Mouse (Mus musculus) midbrain, postnatal 0 days (tissue): ENCODE results near the gene Drp2. TPM values are rescaled to one million over a fixed set of nuclear protein-coding genes. Genes with fewer than 3 reads are reported as not detected.
A peak's percentile ranks its signal among the peaks of the same experiment; 100 is the strongest.

Experiments used
- ATAC-seq: fragments of 200-750 bp; cut with Nextera tagmentation; 2 replicates; pipeline ENCODE4 v1.8.0; 2017; ENCODE audit warnings: moderate number of reproducible peaks, mild to moderate bottlenecking, moderate TSS enrichment, moderate library complexity; ENCODE audit not compliant: low FRiP score
- DNase-seq: peaks from one replicate; pipeline ENCODE4 v3.0.0-alpha.2; 2015; ENCODE audit warnings: low spot score
- H3K27ac ChIP-seq: fragments of 300-500 bp; sonication (generic); 2 replicates; pipeline ENCODE4 v1.5.1; 2014; ENCODE audit warnings: low read depth, mild to moderate bottlenecking, low read length, mixed read lengths
- H3K27me3 ChIP-seq: fragments of 300-500 bp; sonication (generic); 2 replicates; pipeline ENCODE4 v1.6.1; 2014; ENCODE audit warnings: low read length, control low read depth, mixed read lengths; ENCODE audit not compliant: insufficient read depth
- H3K36me3 ChIP-seq: fragments of 300-500 bp; sonication (generic); 2 replicates; pipeline ENCODE4 v1.6.1; 2014; ENCODE audit warnings: low read length, control low read depth, mixed read lengths; ENCODE audit not compliant: insufficient read depth
- H3K4me1 ChIP-seq: fragments of 300-500 bp; sonication (generic); 2 replicates; pipeline ENCODE4 v1.6.1; 2014; ENCODE audit warnings: mild to moderate bottlenecking, control low read depth, antibody characterized with exemption, low read length, mixed read lengths; ENCODE audit not compliant: insufficient read depth
- H3K4me2 ChIP-seq: fragments of 300-500 bp; sonication (generic); 2 replicates; pipeline ENCODE4 v1.6.1; 2014; ENCODE audit warnings: low read depth, mild to moderate bottlenecking, low read length, mixed read lengths; ENCODE audit not compliant: poor library complexity, severe bottlenecking
- H3K4me3 ChIP-seq: fragments of 300-500 bp; sonication (generic); 2 replicates; pipeline ENCODE4 v1.5.1; 2014; ENCODE audit warnings: low read depth, mild to moderate bottlenecking, low read length, moderate library complexity
- H3K9ac ChIP-seq: fragments of 300-500 bp; sonication (generic); replicated peaks from 2 replicates; pipeline ENCODE4 v1.6.1; 2014; ENCODE audit warnings: mild to moderate bottlenecking, low read length, moderate library complexity, mixed read lengths; ENCODE audit not compliant: poor library complexity, severe bottlenecking
- H3K9me3 ChIP-seq: fragments of 300-500 bp; sonication (generic); 2 replicates; pipeline ENCODE4 v1.6.1; 2016; ENCODE audit warnings: low read length, control low read depth
- CTCF ChIP-seq: IDR thresholded peaks from 2 replicates; pipeline ENCODE4 v1.5.1; 2016; ENCODE audit warnings: antibody characterized with exemption, mild to moderate bottlenecking
- WGBS: fragments of 180-500 bp; shearing (Covaris S2); extraction: QIAGEN DNeasy Blood & Tissue Kit; methylation state at CpG from one replicate; pipeline ENCODE4 v1.1.7; 2014; 5-methylcytosine and 5-hydroxymethylcytosine counted together
- polyA plus RNA-seq: library from polyadenylated mRNA; unstranded; fragments of >200 nt; fragmentation: Nextera tagmentation; extraction: Ambion mirVana; gene quantifications from 2 replicates; pipeline ENCODE4 v1.2.1, GENCODE M21; 2015
- total RNA-seq: library from RNA; depleted of rRNA; stranded (reverse); fragments of >200 nt; gene quantifications from 2 replicates; pipeline ENCODE4 v1.2.3, GENCODE M21; 2014; rRNA removed

Gene Drp2
- total RNA-seq (37.2 and 38.3 TPM in 2 replicates), polyA plus RNA-seq (8.3 and 9.5 TPM in 2 replicates)

GRCm38 (mm10) chrX:134403863-134404583, at the start of gene Drp2:
Drp2 (plus strand) TSS chrX:134404551.
- no peaks in the 10 kb centered on the region for H3K4me1 ChIP-seq
- peak within 1 kb of the TSS; percentile 37 for H3K4me3 ChIP-seq
- peak within 1 kb of the TSS; percentile 55 for H3K4me2 ChIP-seq
- H3K36me3 ChIP-seq = no peaks in the 10 kb centered on the region
- ATAC-seq (peak; percentile 62), DNase-seq (peak; percentile 24)
- H3K9me3 ChIP-seq = no peaks in the 10 kb centered on the region
- no peak for TF ChIP-seq CTCF
- peak within 1 kb of the TSS; percentile 63 for H3K27ac ChIP-seq
- H3K9ac ChIP-seq = peak within 1 kb of the TSS; percentile 51
- H3K27me3 ChIP-seq = no peaks in the 10 kb centered on the region
- 14% methylated on average over 15 of the region's 15 CpGs for WGBS

- H3K9me3 ChIP-seq = no peaks in the 10 kb centered on the region
- TF ChIP-seq CTCF = no peak
- no peaks in the 10 kb centered on the region for H3K27me3 ChIP-seq
- H3K9ac ChIP-seq = no peak overlapping the region
- no peak overlapping the region for H3K27ac ChIP-seq
- H3K4me2 ChIP-seq = no peak overlapping the region
- WGBS = 65% methylated on average over 4 of the region's 4 CpGs
- ATAC-seq = no peak
- no peaks in the 10 kb centered on the region for H3K36me3 ChIP-seq
- no peak overlapping the region for H3K4me3 ChIP-seq
- no peak for DNase-seq
- no peaks in the 10 kb centered on the region for H3K4me1 ChIP-seq
These were observed 45.0 kb upstream of the Drp2 start for GRCm38 (mm10) chrX:134359336-134359735.

GRCm38 (mm10) chrX:134362156-134362555, 42.2 kb upstream of the Drp2 start:
- no peak for ATAC-seq
- WGBS = 89% methylated on average over 4 of the region's 4 CpGs
- no peak overlapping the region for H3K4me2 ChIP-seq
- no peaks in the 10 kb centered on the region for H3K4me1 ChIP-seq
- no peaks in the 10 kb centered on the region for H3K9me3 ChIP-seq
- no peak overlapping the region for H3K27ac ChIP-seq
- no peaks in the 10 kb centered on the region for H3K27me3 ChIP-seq
- no peak for TF ChIP-seq CTCF
- H3K36me3 ChIP-seq = no peaks in the 10 kb centered on the region
- no peak overlapping the region for H3K4me3 ChIP-seq
- no peak overlapping the region for H3K9ac ChIP-seq
- no peak for DNase-seq

- no peak for DNase-seq
- H3K4me2 ChIP-seq = no peak overlapping the region
- H3K36me3 ChIP-seq = no peaks in the 10 kb centered on the region
- H3K4me3 ChIP-seq = no peak overlapping the region
- no peak for ATAC-seq
- H3K9me3 ChIP-seq = no peaks in the 10 kb centered on the region
- H3K4me1 ChIP-seq = no peaks in the 10 kb centered on the region
- no peak for TF ChIP-seq CTCF
- no peak overlapping the region for H3K9ac ChIP-seq
- WGBS = 69% methylated on average over 1 of the region's 1 CpGs
- no peak overlapping the region for H3K27ac ChIP-seq
- no peaks in the 10 kb centered on the region for H3K27me3 ChIP-seq
These were observed 38.9 kb upstream of the Drp2 start for GRCm38 (mm10) chrX:134365421-134365820.

DNA sequence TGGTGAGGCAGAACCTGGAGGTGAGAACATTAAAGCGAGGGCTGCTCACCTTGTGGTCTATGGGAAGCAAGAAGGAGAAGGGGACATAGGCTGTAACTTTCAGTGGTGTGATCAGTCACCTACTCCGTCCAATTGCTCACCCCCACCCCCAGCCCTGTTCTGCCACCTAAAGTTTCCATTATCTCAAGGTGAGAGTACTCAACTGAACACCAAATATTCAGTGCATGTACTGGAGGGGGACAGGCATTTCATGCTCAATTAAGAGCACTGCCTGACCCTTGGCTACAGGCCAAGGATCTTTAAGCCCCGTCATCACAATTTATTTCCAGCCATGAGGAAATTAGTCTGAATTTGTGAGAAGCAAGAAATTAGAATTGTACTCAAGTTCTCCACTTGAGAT, 37.8 kb upstream of the Drp2 start:
- Histone ChIP-seq H3K9ac (no peak overlapping the region), H3K4me2 (no peak overlapping the region), H3K4me1 (no peaks in the 10 kb centered on the region), H3K36me3 (no peaks in the 10 kb centered on the region), H3K27me3 (no peaks in the 10 kb centered on the region), H3K27ac (no peak overlapping the region), H3K4me3 (no peak overlapping the region), H3K9me3 (no peaks in the 10 kb centered on the region)
- WGBS = 85% methylated on average over 3 of the region's 3 CpGs
- no peak for TF ChIP-seq CTCF
- DNase-seq = no peak
- no peak for ATAC-seq

DNA sequence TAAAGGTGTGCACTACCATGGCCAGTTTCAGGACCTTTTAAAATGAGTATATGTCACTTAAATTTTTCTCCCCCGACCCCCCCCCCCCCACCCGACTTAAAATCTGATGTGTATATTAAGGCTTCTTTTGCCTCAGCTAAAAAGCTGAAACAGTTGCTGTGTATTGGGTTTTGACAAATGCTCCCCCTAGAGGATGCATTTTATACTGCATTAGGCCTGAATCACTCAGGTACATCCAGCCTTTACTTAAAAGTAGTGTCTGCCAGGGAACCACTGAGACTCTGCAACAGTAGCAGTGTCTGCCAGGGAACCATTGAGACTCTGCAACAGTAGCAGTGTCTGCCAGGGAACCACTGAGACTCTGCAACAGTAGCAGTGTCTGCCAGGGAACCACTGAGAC, 33.1 kb upstream of the Drp2 start:
- H3K27ac ChIP-seq = no peak overlapping the region
- peak; percentile 13 for DNase-seq
- 15% methylated on average over 1 of the region's 2 CpGs for WGBS

More for the DNA sequence above, 33.1 kb upstream of the Drp2 start:
- ATAC-seq = no peak
- Histone ChIP-seq H3K9ac (no peak overlapping the region), H3K27me3 (no peaks in the 10 kb centered on the region), H3K4me1 (no peaks in the 10 kb centered on the region), H3K4me2 (no peak overlapping the region), H3K9me3 (no peaks in the 10 kb centered on the region), H3K4me3 (no peak overlapping the region), H3K36me3 (no peaks in the 10 kb centered on the region)
- TF ChIP-seq CTCF = peak; percentile 66
